Mouse (Mus musculus) limb, embryonic 13.5 days (tissue): ENCODE measurements at regions not wholly inside any gene's neighbourhood (a gene's known extent, or its start where the extent isn't known, plus 50 kb on each side); places are given as distances from the start of the nearest gene placed in this dataset.
A peak's percentile ranks its signal among the peaks of the same experiment; 100 is the strongest.

Experiments used
- ATAC-seq: fragments of 200-750 bp; cut with Nextera tagmentation; 2 replicates; pipeline ENCODE4 v1.8.0; 2017; ENCODE audit warnings: low read depth, moderate number of reproducible peaks, moderate TSS enrichment; ENCODE audit not compliant: low FRiP score
- H3K27ac ChIP-seq: fragments of 300-500 bp; sonication (generic); 2 replicates; pipeline ENCODE4 v1.5.1; 2015; ENCODE audit warnings: inconsistent platforms, mild to moderate bottlenecking, moderate library complexity
- H3K27me3 ChIP-seq: fragments of 300-500 bp; sonication (generic); 2 replicates; pipeline ENCODE4 v1.6.1; 2015; ENCODE audit warnings: mild to moderate bottlenecking, inconsistent platforms
- H3K36me3 ChIP-seq: fragments of 300-500 bp; sonication (generic); 2 replicates; pipeline ENCODE4 v1.6.1; 2015; ENCODE audit warnings: inconsistent platforms, mild to moderate bottlenecking, moderate library complexity
- H3K4me1 ChIP-seq: fragments of 300-500 bp; sonication (generic); 2 replicates; pipeline ENCODE4 v1.6.1; 2015; ENCODE audit warnings: inconsistent platforms
- H3K4me2 ChIP-seq: fragments of 300-500 bp; sonication (generic); replicated peaks from 2 replicates; pipeline ENCODE4 v1.6.1; 2015; ENCODE audit warnings: inconsistent platforms, mild to moderate bottlenecking, moderate library complexity
- H3K4me3 ChIP-seq: fragments of 300-500 bp; sonication (generic); 2 replicates; pipeline ENCODE4 v1.5.1; 2015; ENCODE audit warnings: moderate library complexity, mild to moderate bottlenecking, inconsistent platforms
- H3K9ac ChIP-seq: fragments of 300-500 bp; sonication (generic); 2 replicates; pipeline ENCODE4 v1.6.1; 2015; ENCODE audit warnings: mild to moderate bottlenecking, inconsistent platforms
- H3K9me3 ChIP-seq: fragments of 300-500 bp; sonication (generic); 2 replicates; pipeline ENCODE4 v1.6.1; 2016; ENCODE audit warnings: inconsistent platforms
- WGBS: fragments of 180-500 bp; shearing (Covaris S2); methylation state at CpG from one replicate; pipeline ENCODE4 v1.1.7; 2015; 5-methylcytosine and 5-hydroxymethylcytosine counted together

DNA sequence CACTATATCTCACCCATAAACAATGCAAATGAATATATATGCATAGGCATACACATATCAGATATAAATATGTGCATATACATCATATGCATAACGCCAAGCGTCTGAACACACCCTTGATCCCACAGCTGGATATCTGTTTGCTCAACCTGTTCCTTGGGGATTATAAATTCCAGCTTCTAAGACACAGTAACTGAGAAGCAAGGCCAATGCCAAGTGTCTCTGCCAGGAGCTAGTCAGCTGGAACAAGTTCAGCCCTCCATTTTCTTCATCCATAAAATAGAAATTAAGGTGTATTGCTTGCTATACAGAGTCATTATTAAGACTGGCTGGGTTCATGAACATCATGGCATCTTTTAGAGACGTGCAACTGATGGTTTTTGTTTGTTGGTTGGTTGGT, 116.3 kb downstream of the Arl4a start:
- ATAC-seq, result no peak
- H3K4me1 ChIP-seq, result peaks cover 4% of the 10 kb centered on the region
- no peak overlapping the region for H3K4me2 ChIP-seq
- no peak overlapping the region for H3K4me3 ChIP-seq
- H3K27ac ChIP-seq, result no peak overlapping the region
- H3K9ac ChIP-seq, result no peak overlapping the region
- H3K27me3 ChIP-seq, result no peaks in the 10 kb centered on the region
- 79% methylated on average over 3 of the region's 3 CpGs for WGBS
- H3K36me3 ChIP-seq, result no peaks in the 10 kb centered on the region
- H3K9me3 ChIP-seq, result no peaks in the 10 kb centered on the region

DNA sequence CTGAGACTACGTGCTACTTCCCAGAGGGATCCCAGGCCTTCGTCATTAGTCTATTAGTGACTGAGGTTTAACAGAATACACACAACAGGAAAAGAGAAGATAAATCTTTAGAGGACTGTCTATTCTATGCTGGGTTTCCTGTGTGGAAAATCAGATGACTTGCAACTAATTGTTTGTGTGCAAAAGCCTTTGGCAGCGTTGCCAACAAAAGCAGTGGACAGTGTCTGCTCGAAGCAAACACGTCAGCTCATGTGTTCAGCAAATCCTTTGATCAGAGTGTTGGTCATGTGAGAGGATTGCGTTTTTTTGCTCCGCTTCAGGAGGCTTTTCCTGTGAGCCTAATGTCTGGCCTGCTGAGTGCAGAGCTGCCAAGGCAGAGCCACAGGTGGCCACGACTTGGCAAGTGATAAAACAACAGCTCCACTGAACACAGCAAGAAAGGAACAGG, 117.3 kb downstream of the Arl4a start:
- Histone ChIP-seq H3K4me2 (peak overlapping the region; percentile 31), H3K9me3 (no peaks in the 10 kb centered on the region), H3K4me1 (peaks cover 4% of the 10 kb centered on the region), H3K9ac (no peak overlapping the region), H3K4me3 (no peak overlapping the region), H3K36me3 (no peaks in the 10 kb centered on the region), H3K27me3 (no peaks in the 10 kb centered on the region), H3K27ac (no peak overlapping the region)
- 20% methylated on average over 8 of the region's 8 CpGs for WGBS
- peak; percentile 76 for ATAC-seq

DNA sequence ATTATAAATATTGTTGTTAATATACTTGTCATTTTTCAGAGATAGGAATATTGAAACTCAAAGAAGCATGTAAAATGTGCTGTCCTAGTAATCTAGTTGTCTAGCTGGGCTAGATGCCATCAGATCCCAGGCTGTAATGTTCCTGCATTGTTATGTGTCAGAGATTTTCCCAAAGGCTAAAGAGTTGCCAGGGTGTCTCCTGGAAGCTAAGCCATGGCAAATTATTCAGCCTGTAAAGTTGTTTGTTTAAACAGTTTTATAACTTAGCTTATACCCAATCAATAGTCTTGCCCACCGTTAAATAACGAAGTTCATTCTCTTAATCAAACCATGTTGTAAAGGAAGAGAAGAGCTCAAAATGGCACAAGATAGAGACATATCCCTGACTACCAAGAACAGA, 117.9 kb downstream of the Arl4a start:
- H3K36me3 ChIP-seq, result no peaks in the 10 kb centered on the region
- WGBS, result 61% methylated on average over 2 of the region's 2 CpGs
- H3K4me3 ChIP-seq, result no peak overlapping the region
- H3K27me3 ChIP-seq, result no peaks in the 10 kb centered on the region
- no peak overlapping the region for H3K4me2 ChIP-seq
- no peak overlapping the region for H3K27ac ChIP-seq
- no peaks in the 10 kb centered on the region for H3K9me3 ChIP-seq
- peaks cover 4% of the 10 kb centered on the region for H3K4me1 ChIP-seq
- ATAC-seq, result no peak
- no peak overlapping the region for H3K9ac ChIP-seq

DNA sequence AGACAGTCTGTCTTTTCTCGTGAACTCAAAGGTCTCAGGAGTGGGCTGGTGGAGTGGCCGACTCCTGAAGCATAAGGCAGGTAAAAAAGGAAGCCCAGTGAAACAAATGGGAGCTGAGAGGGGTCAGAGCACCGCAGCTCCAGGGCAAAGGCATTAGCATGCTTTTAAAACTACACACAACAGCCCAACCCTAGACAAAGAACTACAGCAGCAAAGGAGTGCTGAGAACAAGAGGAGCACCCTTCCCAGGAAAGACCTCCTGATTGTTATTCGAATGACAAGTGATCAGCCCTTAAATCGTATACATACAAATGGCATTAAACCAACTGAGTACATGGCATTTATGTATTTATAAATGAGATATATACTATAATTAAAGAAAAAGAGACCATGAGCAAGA, 149.3 kb downstream of the Arl4a start:
- H3K9ac ChIP-seq, result no peak overlapping the region
- 70% methylated on average over 5 of the region's 5 CpGs for WGBS
- no peaks in the 10 kb centered on the region for H3K4me1 ChIP-seq
- no peak overlapping the region for H3K4me3 ChIP-seq
- H3K9me3 ChIP-seq, result no peaks in the 10 kb centered on the region
- H3K27ac ChIP-seq, result no peak overlapping the region
- H3K27me3 ChIP-seq, result no peaks in the 10 kb centered on the region
- no peak for ATAC-seq
- H3K4me2 ChIP-seq, result no peak overlapping the region
- H3K36me3 ChIP-seq, result no peaks in the 10 kb centered on the region

DNA sequence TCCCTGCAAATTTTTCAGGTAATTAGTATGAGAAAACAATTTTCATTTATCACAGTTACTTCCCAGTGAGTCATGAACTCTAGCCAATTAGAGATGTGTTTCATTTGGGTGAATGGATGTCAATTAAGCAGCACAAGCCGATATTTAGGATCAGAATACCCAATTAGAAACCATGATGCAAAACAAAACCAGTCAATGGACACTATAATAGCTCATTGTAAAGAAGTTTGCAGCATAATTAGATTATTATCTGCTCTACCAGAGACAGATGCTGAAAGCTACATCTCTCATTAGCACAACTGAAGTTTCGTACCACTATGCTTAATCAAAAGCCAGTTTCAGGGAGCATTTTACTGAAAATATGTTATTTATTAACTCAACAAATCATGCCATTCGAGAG, 152.5 kb downstream of the Arl4a start:
- Histone ChIP-seq H3K36me3 (no peaks in the 10 kb centered on the region), H3K27me3 (no peaks in the 10 kb centered on the region), H3K27ac (no peak overlapping the region), H3K9ac (no peak overlapping the region), H3K4me1 (no peaks in the 10 kb centered on the region), H3K4me3 (no peak overlapping the region), H3K9me3 (no peaks in the 10 kb centered on the region), H3K4me2 (no peak overlapping the region)
- ATAC-seq, result no peak
- 26% methylated on average over 3 of the region's 3 CpGs for WGBS

DNA sequence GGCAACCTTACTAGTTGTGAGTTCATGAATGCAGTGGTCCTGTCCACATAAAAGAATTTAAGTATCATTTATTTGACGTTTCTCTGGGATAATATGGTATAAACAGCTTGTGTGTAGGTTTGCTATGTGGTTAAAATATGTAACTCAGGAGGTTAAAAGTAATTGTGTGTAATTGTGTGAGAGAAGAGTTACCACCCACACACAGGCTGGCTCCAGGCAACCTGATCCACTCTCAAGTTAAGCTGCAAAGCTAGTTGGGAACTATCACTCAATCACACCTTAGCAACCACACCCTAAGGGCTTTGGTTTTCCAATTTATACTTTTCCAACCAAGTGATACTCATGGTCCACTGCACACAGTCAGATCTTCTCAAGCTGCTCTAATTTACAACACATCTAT, 157.5 kb downstream of the Arl4a start:
- WGBS, result 88% methylated on average over 1 of the region's 1 CpGs
- Histone ChIP-seq H3K36me3 (no peaks in the 10 kb centered on the region), H3K9ac (no peak overlapping the region), H3K4me3 (no peak overlapping the region), H3K27me3 (no peaks in the 10 kb centered on the region), H3K9me3 (no peaks in the 10 kb centered on the region), H3K4me2 (no peak overlapping the region), H3K4me1 (no peaks in the 10 kb centered on the region), H3K27ac (no peak overlapping the region)
- ATAC-seq, result no peak

DNA sequence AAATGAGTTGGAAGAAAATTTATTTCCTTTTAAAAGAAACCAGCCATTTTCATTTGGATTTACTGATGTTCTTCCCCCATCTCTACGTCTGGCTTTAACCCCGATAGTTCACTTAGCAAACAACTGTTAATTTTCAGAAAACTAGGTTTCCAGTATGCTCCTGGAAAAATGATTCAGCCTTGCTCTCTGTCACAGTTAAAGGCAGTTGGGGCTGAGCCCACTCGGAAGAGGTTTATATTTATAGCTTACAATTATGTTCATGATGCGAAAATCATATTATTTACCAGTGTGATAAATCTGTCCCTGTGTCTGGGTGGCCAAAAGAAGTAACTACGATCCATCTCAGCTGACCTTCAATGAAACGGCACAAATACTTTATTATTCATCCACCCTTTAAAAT, 163.9 kb downstream of the Arl4a start:
- Histone ChIP-seq H3K4me3 (no peak overlapping the region), H3K27me3 (no peaks in the 10 kb centered on the region), H3K9ac (no peak overlapping the region), H3K36me3 (no peaks in the 10 kb centered on the region), H3K4me1 (no peaks in the 10 kb centered on the region), H3K4me2 (no peak overlapping the region), H3K27ac (no peak overlapping the region), H3K9me3 (no peaks in the 10 kb centered on the region)
- 49% methylated on average over 6 of the region's 6 CpGs for WGBS
- no peak for ATAC-seq

DNA sequence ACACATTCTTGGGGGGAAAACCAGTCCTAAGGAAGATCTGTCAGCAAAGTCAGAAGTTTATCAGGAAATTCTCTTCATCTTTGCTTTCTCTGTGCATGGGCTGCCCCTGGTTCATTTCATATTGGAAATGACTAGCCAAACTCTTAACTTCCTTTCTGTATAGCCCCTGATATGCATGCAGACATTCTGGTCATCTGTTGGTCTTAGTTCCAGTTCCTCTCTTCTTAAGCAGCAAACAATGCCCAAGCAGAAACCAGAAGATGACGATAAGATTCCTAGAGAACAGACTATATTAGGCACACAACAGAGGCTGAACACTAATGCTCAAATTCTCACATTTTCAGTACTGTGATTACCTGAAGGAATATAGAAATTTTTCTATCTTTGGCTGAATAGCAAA, 176.0 kb downstream of the Arl4a start:
- no peaks in the 10 kb centered on the region for H3K4me1 ChIP-seq
- H3K4me3 ChIP-seq, result no peak overlapping the region
- no peak overlapping the region for H3K27ac ChIP-seq
- no peaks in the 10 kb centered on the region for H3K27me3 ChIP-seq
- H3K9ac ChIP-seq, result no peak overlapping the region
- no peak overlapping the region for H3K4me2 ChIP-seq
- no peaks in the 10 kb centered on the region for H3K9me3 ChIP-seq
- ATAC-seq, result no peak
- no peaks in the 10 kb centered on the region for H3K36me3 ChIP-seq
- WGBS, result 93% methylated on average over 1 of the region's 1 CpGs

DNA sequence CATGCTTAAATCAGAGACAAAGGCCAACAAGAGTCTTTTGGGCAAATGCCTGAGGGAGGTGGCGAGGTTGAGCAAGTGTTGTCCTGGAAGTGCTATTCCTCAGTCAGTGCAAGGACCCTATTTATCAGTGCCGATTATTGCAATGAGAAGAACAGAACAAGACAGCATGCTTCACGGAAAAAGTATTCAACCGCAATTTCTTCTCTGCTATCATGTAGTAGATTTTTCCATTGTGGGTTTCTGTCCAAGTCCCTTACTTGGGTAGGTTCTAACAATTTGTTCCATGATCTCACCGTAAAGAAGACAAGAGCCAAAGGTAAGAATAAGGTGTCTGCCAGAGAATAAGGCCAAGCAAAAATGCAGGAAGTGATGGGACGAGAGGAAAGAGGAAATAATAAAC, 186.2 kb downstream of the Arl4a start:
- H3K27me3 ChIP-seq, result no peaks in the 10 kb centered on the region
- WGBS, result 85% methylated on average over 6 of the region's 6 CpGs
- no peaks in the 10 kb centered on the region for H3K36me3 ChIP-seq
- no peaks in the 10 kb centered on the region for H3K4me1 ChIP-seq
- H3K27ac ChIP-seq, result no peak overlapping the region
- H3K9ac ChIP-seq, result no peak overlapping the region
- H3K9me3 ChIP-seq, result no peaks in the 10 kb centered on the region
- no peak overlapping the region for H3K4me2 ChIP-seq
- H3K4me3 ChIP-seq, result no peak overlapping the region
- ATAC-seq, result no peak

DNA sequence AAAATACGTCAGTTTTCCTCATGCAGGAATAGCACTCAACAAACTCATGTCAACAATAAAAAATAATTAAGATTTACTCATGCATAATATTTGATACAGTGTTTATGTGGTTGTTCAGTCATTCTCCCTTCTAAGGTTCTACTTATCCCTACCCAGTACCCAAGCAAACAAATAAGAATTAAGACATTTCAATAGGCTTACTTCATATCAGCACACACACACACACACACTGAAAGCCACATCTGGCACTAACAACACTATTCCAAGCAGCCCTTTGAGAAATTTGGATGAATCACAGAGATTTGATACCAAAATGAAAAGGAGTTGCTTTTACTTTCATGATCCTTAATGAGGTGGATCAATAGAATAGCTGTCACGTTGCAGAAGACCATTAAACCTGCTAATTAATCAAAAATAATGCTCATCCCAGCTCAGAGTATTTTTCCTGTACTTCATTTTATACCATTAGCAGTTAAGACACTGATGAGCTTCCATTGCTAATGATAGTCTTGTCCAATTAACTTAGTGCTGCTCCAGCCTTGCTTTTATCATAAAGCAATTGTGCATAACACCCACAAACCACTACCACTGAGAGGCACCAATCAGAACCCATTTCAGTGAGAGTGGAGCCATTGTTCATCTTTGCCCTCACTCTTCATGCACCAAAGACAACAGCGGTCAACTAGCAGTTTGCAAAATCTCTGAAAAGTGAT, 188.3 kb downstream of the Arl4a start:
- H3K4me1 ChIP-seq, result no peaks in the 10 kb centered on the region
- no peaks in the 10 kb centered on the region for H3K27me3 ChIP-seq
- no peaks in the 10 kb centered on the region for H3K36me3 ChIP-seq
- no peak overlapping the region for H3K27ac ChIP-seq
- WGBS, result 78% methylated on average over 3 of the region's 3 CpGs
- H3K4me3 ChIP-seq, result no peak overlapping the region
- H3K9me3 ChIP-seq, result no peaks in the 10 kb centered on the region
- H3K9ac ChIP-seq, result no peak overlapping the region
- no peak for ATAC-seq
- H3K4me2 ChIP-seq, result no peak overlapping the region

DNA sequence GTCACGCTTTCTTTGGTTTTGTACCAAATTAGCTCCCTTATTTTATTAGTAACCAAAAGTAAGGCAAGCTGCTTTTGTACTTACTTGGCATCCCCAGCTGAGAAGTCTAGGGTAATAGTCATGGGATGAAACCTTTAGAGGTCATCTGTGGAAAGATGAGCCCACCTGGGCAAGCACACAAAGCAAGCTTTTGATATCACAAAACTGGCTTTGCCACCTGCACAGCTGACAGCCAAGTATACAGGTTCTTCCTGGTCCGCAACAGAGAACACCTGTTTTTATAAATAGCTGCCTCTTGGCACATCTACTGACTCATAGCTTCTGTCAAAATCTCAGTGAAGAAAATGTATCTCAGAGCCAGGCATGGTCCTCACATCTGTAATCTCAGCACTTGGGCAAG, 197.2 kb downstream of the Arl4a start:
- H3K9ac ChIP-seq, result no peak overlapping the region
- 90% methylated on average over 2 of the region's 2 CpGs for WGBS
- H3K27ac ChIP-seq, result no peak overlapping the region
- ATAC-seq, result no peak
- no peaks in the 10 kb centered on the region for H3K27me3 ChIP-seq
- H3K36me3 ChIP-seq, result no peaks in the 10 kb centered on the region
- no peaks in the 10 kb centered on the region for H3K9me3 ChIP-seq
- no peak overlapping the region for H3K4me3 ChIP-seq
- H3K4me1 ChIP-seq, result no peaks in the 10 kb centered on the region
- H3K4me2 ChIP-seq, result no peak overlapping the region

DNA sequence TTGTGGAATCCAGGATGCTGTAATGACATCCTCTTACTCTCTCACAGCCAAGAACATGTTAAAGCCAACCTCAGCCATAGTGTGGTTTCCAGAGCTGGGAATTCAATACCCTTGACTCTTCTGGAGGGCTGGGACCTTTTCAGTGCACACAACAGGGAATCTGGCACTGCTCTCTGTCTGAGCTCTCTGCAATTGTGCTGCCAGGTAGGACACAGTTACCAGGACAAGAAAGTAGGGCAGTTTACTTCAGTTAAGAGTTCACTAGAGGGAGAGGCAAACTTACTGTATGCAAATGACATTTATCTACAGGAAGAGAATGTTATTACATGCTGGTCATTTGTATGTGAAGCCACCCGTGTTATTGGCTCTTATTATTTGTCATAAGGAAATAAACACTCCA, 197.6 kb downstream of the Arl4a start:
- Histone ChIP-seq H3K4me3 (no peak overlapping the region), H3K4me2 (no peak overlapping the region), H3K27me3 (no peaks in the 10 kb centered on the region), H3K9ac (no peak overlapping the region), H3K4me1 (no peaks in the 10 kb centered on the region), H3K36me3 (no peaks in the 10 kb centered on the region), H3K9me3 (no peaks in the 10 kb centered on the region), H3K27ac (no peak overlapping the region)
- WGBS, result 83% methylated on average over 1 of the region's 1 CpGs
- no peak for ATAC-seq

DNA sequence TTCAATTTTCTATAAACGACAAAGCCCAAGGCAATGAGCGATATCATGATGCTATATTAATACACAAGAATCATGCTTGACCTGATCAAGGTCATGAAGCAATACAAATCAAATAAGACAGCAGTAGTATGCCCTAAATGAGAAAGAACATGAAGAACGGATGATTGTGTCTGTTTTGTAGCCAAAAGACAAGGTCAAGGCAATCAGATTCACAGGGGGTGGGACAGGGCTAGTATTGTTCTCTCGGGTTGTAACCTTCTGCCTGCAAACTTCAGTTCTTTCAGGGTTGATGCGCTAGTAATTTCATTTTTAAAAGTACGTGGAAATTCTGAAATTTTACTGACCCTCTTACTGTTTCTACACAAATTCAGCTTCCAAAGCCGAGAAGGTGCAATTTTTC, 206.7 kb downstream of the Arl4a start:
- no peaks in the 10 kb centered on the region for H3K36me3 ChIP-seq
- H3K4me1 ChIP-seq, result no peaks in the 10 kb centered on the region
- no peaks in the 10 kb centered on the region for H3K27me3 ChIP-seq
- H3K27ac ChIP-seq, result no peak overlapping the region
- no peak overlapping the region for H3K4me2 ChIP-seq
- ATAC-seq, result no peak
- WGBS, result 80% methylated on average over 7 of the region's 7 CpGs
- peaks cover 5% of the 10 kb centered on the region; the same call in 1 of the 2 replicates for H3K9me3 ChIP-seq
- no peak overlapping the region for H3K4me3 ChIP-seq
- no peak overlapping the region for H3K9ac ChIP-seq
